Mouse (Mus musculus) stomach, postnatal 0 days (tissue): ENCODE measurements at regions not wholly inside any gene's neighbourhood (a gene's known extent, or its start where the extent isn't known, plus 50 kb on each side); places are given as distances from the start of the nearest gene placed in this dataset.

Experiments
- CTCF ChIP-seq: IDR thresholded peaks from 2 replicates; pipeline ENCODE4 v1.5.1; 2016; ENCODE audit warnings: antibody characterized with exemption, low read depth, mild to moderate bottlenecking, moderate library complexity
- EP300 ChIP-seq: optimal IDR thresholded peaks from 2 replicates; pipeline ENCODE3; 2016; ENCODE audit warnings: antibody characterized with exemption

GRCm38 (mm10) chr3:17501556-17501955 is 446.7 kb upstream of the Cypt12 start:
- TF ChIP-seq CTCF, result no peak
- TF ChIP-seq EP300, result no peak
